Mouse (Mus musculus) thymus, adult 2 months (tissue): ENCODE measurements around the gene Itga1. TPM values are rescaled to one million over a fixed set of nuclear protein-coding genes. Genes with fewer than 3 reads are reported as not detected.

Source experiments
- DNase-seq: peaks from one replicate; pipeline ENCODE4 v3.0.0; 2021
- H3K27ac ChIP-seq: fragments of 200-500 bp; 2 replicates; pipeline ENCODE4 v1.5.1; 2012; ENCODE audit warnings: low read length, control low read depth; ENCODE audit not compliant: control insufficient read depth, insufficient read depth
- H3K27me3 ChIP-seq: fragments of 200-500 bp; 2 replicates; pipeline ENCODE4 v1.6.1; 2012; ENCODE audit warnings: mild to moderate bottlenecking, low read length, moderate library complexity, mixed read lengths; ENCODE audit not compliant: control insufficient read depth, insufficient read depth
- H3K36me3 ChIP-seq: fragments of 200-500 bp; 2 replicates; pipeline ENCODE4 v1.6.1; 2012; ENCODE audit warnings: mild to moderate bottlenecking, low read length, moderate library complexity; ENCODE audit not compliant: control insufficient read depth, insufficient read depth
- H3K4me1 ChIP-seq: fragments of 200-500 bp; replicated peaks from 2 replicates; pipeline ENCODE4 v1.6.1; 2012; ENCODE audit warnings: low read length; ENCODE audit not compliant: control insufficient read depth, insufficient read depth
- H3K4me3 ChIP-seq: fragments of 200-500 bp; 2 replicates; pipeline ENCODE4 v1.5.1; 2012; ENCODE audit warnings: mild to moderate bottlenecking, low read length, control low read depth, moderate library complexity; ENCODE audit not compliant: control insufficient read depth, insufficient read depth
- CTCF ChIP-seq: fragments of 200-500 bp; IDR thresholded peaks from 2 replicates; pipeline ENCODE4 v1.5.1; 2012; ENCODE audit warnings: mild to moderate bottlenecking, control low read depth, low read length, moderate library complexity, borderline replicate concordance; ENCODE audit not compliant: control insufficient read depth, poor library complexity, insufficient read depth; ENCODE audit errors: extremely low read depth
- POLR2A ChIP-seq: fragments of 200-500 bp; IDR thresholded peaks from 2 replicates; pipeline ENCODE4 v1.6.1; 2012; ENCODE audit warnings: mild to moderate bottlenecking, low read length, control low read depth, moderate library complexity; ENCODE audit not compliant: control insufficient read depth, poor library complexity, insufficient read depth; ENCODE audit errors: extremely low read depth
- WGBS: fragments of 180-500 bp; shearing (Covaris S2); methylation state at CpG from one replicate; pipeline ENCODE4 v1.1.7; 2018; 5-methylcytosine and 5-hydroxymethylcytosine counted together
- polyA plus RNA-seq: library from polyadenylated mRNA; depleted of rRNA; stranded (reverse); fragments of >200 nt; gene quantifications from 2 replicates; pipeline ENCODE4 v1.2.3, GENCODE M21; 2012

The Itga1 gene
- polyA plus RNA-seq, 1 experiment = 2.0 TPM

GRCm38 (mm10) chr13:115037304-115037703, 64.5 kb downstream of the Itga1 start:
- TF ChIP-seq POLR2A = no peak
- no peak for TF ChIP-seq CTCF
- no peaks in the 10 kb centered on the region for H3K27me3 ChIP-seq
- DNase-seq = no peak
- H3K4me3 ChIP-seq = no peak overlapping the region
- H3K36me3 ChIP-seq = no peaks in the 10 kb centered on the region
- no peak overlapping the region for H3K27ac ChIP-seq
- 95% methylated on average over 4 of the region's 4 CpGs for WGBS
- H3K4me1 ChIP-seq = no peaks in the 10 kb centered on the region

- no peak overlapping the region for H3K4me3 ChIP-seq
- no peaks in the 10 kb centered on the region for H3K27me3 ChIP-seq
- no peaks in the 10 kb centered on the region for H3K36me3 ChIP-seq
- TF ChIP-seq CTCF (no peak), POLR2A (no peak)
- 54% methylated on average over 8 of the region's 8 CpGs for WGBS
- H3K27ac ChIP-seq = no peak overlapping the region
- DNase-seq = no peak
- no peaks in the 10 kb centered on the region for H3K4me1 ChIP-seq
These were observed 66.4 kb downstream of the Itga1 start for GRCm38 (mm10) chr13:115035387-115035786.

GRCm38 (mm10) chr13:115033135-115033534, 68.6 kb downstream of the Itga1 start:
- H3K4me3 ChIP-seq = no peak overlapping the region
- no peak for DNase-seq
- H3K4me1 ChIP-seq = no peaks in the 10 kb centered on the region
- TF ChIP-seq POLR2A = no peak
- TF ChIP-seq CTCF = no peak
- H3K27me3 ChIP-seq = no peaks in the 10 kb centered on the region
- WGBS = 88% methylated on average over 2 of the region's 2 CpGs
- no peaks in the 10 kb centered on the region for H3K36me3 ChIP-seq
- H3K27ac ChIP-seq = no peak overlapping the region

GRCm38 (mm10) chr13:115031177-115032000, 70.4 kb downstream of the Itga1 start:
- H3K36me3 ChIP-seq = no peaks in the 10 kb centered on the region
- WGBS = 90% methylated on average over 17 of the region's 17 CpGs
- no peaks in the 10 kb centered on the region for H3K27me3 ChIP-seq
- H3K4me3 ChIP-seq = no peak overlapping the region
- TF ChIP-seq CTCF = no peak
- no peak for TF ChIP-seq POLR2A
- DNase-seq = no peak
- H3K4me1 ChIP-seq = no peaks in the 10 kb centered on the region
- no peak overlapping the region for H3K27ac ChIP-seq

GRCm38 (mm10) chr13:115025394-115025793, 76.4 kb downstream of the Itga1 start:
- Histone ChIP-seq H3K4me3 (no peak overlapping the region), H3K4me1 (no peaks in the 10 kb centered on the region), H3K27me3 (no peaks in the 10 kb centered on the region), H3K36me3 (no peaks in the 10 kb centered on the region), H3K27ac (no peak overlapping the region)
- WGBS = 86% methylated on average over 3 of the region's 3 CpGs
- TF ChIP-seq CTCF (no peak), POLR2A (no peak)
- DNase-seq = no peak

- 92% methylated on average over 6 of the region's 6 CpGs for WGBS
- no peak overlapping the region for H3K27ac ChIP-seq
These were observed 79.5 kb downstream of the Itga1 start for GRCm38 (mm10) chr13:115022117-115022787.

More at GRCm38 (mm10) chr13:115022117-115022787, 79.5 kb downstream of the Itga1 start:
- DNase-seq = no peak
- no peaks in the 10 kb centered on the region for H3K36me3 ChIP-seq
- TF ChIP-seq CTCF = no peak
- TF ChIP-seq POLR2A = no peak
- no peaks in the 10 kb centered on the region for H3K4me1 ChIP-seq
- H3K27me3 ChIP-seq = no peaks in the 10 kb centered on the region
- no peak overlapping the region for H3K4me3 ChIP-seq
